Mouse (Mus musculus): Measurements from ENCODE around the gene Spatc1l. TPM values are rescaled to one million over a fixed set of nuclear protein-coding genes. Genes with fewer than 3 reads are reported as not detected.

Spatc1l gene
- polyA plus RNA-seq (2012; rRNA removed), result 0.06 TPM in 1 of 2 replicates, not detected in the other

GRCm38 (mm10) chr10:76561972-76562371, at the start of gene Spatc1l:
Gene Spatc1l, plus strand, starts transcription at chr10:76562272.

DNA sequence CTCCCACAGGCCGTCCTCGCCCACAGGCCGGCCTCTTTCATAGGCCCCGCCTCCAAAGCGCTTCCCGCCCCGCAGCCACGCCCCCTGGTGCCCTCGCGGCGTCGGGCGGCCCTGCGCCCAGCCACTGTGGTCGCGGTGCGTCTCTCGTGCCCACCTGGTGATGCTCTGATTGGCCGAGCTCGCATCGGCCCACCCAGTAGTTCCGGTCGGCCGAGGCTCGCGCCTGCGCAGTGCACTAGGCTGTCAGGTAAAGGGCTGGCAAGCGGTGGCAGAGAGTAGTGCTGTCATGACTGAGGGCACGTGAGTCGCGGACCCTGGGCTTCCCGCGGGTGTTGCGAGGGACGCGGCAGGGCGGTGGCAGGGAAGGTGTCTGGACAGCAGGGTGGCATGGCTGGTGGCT, 30.7 kb upstream of the Spatc1l start, which contains the start of gene Lss:
Gene Lss, plus strand, starts transcription at position 214 of the 400 bp plus-strand sequence.

GRCm38 (mm10) chr10:76575374-76575773, 13.3 kb downstream of the Spatc1l start, which contains the start of gene Ftcd:
Gene Ftcd, plus strand, starts transcription at chr10:76575648.

Other genes starting within 250 kb of the Spatc1l start
- gene Dip2a, start 217.0 kb upstream of the Spatc1l start, polyA plus RNA-seq (2012; rRNA removed), result 6.3 and 13.0 TPM in 2 replicates
- gene AC141477.1, start 121.8 kb upstream of the Spatc1l start, polyA plus RNA-seq (2012; rRNA removed), result not detected in 2 replicates
- gene Pcnt, start 119.5 kb upstream of the Spatc1l start, polyA plus RNA-seq (2012; rRNA removed), result 3.5 TPM in 2 replicates
- 0.10 and 0.12 TPM in 2 replicates for gene 2610028H24Rik, start 113.2 kb upstream of the Spatc1l start, polyA plus RNA-seq (2012; rRNA removed)
- 4.0 and 5.2 TPM in 2 replicates for gene Mcm3ap, start 93.3 kb upstream of the Spatc1l start, polyA plus RNA-seq (2012; rRNA removed)
- gene Ybey, start 93.2 kb upstream of the Spatc1l start, polyA plus RNA-seq (2012; rRNA removed), result 1.8 and 2.4 TPM in 2 replicates
- gene Lss, start 30.7 kb upstream of the Spatc1l start, polyA plus RNA-seq (2012; rRNA removed), result 25.2 and 26.0 TPM in 2 replicates
- gene Ftcd, start 13.4 kb downstream of the Spatc1l start, polyA plus RNA-seq (2012; rRNA removed), result 0.54 TPM in 1 of 2 replicates, not detected in the other
- 105 and 117 TPM in 2 replicates for gene Col6a2, start 61.4 kb downstream of the Spatc1l start, polyA plus RNA-seq (2012; rRNA removed)
- 69.9 and 83.4 TPM in 2 replicates for gene Col6a1, start 163.9 kb downstream of the Spatc1l start, polyA plus RNA-seq (2012; rRNA removed)

Data from stomach, adult 2 months (tissue).